Mouse (Mus musculus): ENCODE measurements at regions not wholly inside any gene's neighbourhood (a gene's known extent, or its start where the extent isn't known, plus 50 kb on each side); places are given as distances from the start of the nearest gene placed in this dataset.
A peak's percentile ranks its signal among the peaks of the same experiment; 100 is the strongest.

DNA sequence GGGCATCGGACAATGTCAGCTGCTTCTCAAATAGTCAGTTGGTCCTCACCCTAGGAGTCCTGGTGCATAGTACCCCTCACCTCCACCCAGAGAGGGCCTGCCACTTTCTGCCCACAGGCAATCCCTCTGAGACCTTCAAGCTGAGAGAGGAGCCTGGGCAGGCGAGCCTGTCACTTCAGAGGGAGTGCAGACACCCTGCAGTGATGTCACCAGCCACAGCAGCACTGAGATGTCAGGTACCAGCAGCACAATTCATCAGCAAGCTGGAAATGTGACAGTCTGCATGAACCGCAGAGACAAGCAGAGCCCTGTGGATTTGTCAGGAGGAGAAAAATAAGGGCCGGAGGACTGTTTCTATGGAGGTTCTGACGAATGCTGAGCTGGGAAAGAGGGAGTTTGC is 324.3 kb downstream of the Qk start:
- DNase-seq = no peak

DNA sequence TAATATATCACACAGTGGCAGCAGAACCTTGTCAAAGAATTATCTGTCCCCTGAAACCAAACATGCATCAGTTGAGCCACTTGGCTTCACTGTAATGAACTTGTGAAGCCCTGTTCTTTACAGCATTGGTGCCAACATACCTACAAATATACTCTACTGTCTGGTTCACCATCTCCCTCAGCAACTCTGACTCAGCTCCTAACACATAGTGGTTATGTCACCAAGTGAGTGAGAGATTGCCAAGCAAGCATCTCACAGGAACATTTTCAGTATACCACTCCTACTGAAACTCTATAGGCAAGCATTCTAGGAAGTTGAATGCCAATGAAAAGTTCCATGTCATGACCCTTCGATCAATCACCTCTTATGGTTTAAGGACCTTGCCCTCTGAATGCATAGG is 321.2 kb upstream of the Pabpc6 start:
- no peak for DNase-seq

DNA sequence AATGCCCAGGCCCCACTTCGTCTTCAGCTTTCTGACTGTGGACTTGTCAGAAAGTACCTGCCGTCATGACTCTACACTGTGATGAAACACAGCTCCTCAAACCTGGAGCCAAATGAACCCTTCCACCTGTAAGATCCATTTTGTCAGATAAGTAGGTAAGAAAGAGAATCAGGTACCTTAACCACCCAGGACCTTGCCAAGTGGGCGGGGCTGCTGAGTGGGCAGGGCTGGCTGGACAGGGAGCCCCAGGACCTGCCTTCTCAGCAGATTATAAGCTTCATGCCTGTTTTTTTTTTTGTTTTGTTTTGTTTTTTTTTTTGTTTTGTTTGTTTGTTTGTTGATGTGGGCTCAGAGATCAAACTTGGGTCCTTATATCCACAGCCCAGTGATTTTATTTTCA is 311.8 kb upstream of the Pabpc6 start:
- DNase-seq = no peak

DNA sequence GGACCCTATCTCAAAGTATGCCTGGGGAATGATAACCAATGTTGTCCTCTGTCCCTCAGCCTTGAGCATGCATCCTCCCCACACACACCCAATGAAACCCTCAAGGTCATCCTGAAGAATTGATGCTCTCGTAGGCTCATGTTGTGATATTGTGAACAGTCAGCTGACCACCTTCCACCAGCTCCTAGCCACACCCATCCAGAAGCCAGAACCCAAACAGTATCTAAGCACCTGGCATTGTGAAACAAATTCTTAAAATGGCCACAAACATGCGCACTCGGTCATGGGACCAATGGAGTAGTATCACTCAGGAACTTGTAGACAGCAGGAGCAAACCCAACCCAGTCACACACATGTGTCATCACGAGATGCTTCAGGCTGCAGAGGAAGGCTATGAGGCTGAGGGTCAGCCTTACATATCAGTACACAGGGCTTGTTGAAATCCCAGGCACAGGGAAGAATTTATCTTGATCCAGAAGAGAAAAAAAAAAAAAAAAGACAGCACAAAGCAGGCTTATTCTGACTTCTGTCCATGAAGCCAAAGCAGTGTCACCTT is 307.4 kb upstream of the Pabpc6 start:
- DNase-seq = no peak

DNA sequence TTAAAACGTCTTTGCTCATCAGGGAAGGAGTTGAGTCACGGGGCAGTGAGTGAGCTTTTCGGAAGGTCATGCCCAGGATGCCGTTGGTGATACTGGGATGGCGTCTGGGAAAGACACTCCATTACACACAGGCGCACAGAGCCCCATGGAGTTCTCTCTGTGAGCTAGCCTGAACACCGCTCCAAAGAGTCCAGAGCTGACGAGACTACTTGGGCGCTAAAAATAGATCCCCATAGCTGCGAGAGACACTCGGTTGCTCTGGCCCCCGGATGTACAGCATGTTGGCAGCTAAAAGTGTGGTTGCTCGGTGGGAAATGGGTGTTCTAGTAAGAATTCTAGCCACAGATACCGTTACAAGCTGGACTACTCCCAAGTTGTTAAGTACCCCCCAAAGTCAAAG is 306.5 kb upstream of the Pabpc6 start:
- peak; percentile 14 to 32 for DNase-seq

DNA sequence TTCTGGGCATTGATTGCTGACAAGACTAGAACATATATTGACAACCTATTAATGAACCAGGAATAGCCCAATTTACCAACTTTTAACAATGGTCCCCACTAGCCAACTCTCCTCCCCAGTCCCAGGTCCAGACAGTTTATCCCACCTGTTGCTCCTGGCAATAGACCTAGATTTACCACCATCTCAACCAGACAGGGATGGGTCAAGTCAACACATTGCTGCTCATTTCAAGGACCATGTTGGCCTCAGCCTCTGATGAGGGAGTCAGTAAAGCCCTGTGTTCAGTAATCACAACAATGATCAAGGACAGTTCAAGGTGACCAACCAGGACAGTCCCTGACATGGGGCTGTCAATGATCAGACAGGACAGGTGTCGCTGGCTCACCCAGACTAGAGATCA is 305.6 kb upstream of the Pabpc6 start:
- DNase-seq = no peak

DNA sequence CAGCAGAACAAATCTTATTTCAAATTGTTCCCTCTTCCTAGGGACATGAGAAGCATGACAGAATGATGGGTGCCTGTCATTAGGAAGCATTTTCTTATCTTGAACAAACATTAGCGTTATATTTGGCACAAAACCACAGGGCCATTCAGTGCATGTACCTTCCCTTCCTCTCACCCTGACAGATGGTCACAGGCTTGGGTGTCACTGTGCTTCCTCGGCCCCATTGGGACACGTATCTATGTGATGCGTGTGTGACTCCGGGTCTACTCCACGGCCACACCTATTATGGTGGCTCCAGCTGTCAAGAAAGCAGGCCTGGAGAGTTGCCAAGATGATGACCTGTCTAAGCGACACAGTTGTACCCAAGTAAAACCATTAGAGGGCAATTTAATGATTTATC is 298.5 kb upstream of the Pabpc6 start:
- peak; percentile 18 to 20 for DNase-seq

DNA sequence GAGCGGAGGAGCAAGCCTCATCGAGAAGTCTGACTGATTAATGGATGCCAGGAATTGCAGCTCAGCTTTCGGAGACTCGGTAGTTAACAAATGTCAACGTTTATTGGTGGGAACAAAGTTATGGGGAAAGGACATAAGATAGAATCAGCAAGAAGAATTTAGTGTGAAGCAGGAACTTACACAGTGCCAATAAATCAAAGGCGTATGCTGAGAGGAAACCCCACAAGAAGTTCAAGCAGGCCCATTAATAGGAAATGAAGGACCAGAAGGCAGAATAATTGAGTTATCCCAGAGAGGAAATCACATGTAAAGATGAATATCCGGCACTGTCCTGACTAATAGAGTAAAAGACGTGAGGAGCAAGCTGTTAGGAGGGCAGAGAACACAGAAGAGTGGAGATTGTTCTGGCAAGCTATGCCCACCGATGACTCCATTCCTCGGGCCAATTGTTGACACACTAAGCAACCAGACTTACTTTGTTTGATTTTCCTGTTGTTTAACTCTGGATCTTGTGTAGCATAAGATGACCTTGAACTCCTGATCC is 293.4 kb upstream of the Pabpc6 start:
- DNase-seq = no peak

DNA sequence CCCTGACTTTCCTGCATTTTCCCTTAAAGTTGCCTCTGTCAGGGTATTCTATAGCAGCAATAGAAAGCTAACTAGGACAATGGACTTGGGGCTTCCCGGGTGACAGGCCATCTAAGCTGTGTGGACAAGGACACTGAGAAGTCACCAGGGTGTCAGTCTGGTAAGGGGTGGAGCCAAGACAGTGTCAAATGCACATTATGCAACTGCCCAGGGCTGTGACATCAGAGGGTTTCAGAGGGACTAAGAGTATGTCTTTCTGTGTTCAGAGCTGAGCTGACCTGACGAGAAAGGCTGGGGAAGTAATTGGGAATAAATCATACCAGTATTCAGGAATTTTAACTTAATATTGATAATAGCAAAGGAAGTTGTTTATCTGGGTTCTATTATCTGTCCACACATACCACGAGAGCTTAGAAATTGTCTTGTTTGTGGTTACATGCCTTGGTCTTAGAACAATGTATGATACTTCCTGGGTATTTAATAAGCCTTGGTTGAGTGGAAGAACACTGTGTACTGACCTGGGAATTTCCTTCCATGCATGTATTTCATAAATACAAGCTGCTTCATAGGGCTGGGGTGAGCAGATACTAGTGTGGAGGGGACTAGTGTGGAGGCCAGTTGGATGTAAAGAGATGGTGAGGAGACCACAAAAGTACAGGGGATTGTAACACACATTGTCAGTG is 279.6 kb upstream of the Pabpc6 start:
- DNase-seq = peak in 1 of 2 experiments; percentile 33

DNA sequence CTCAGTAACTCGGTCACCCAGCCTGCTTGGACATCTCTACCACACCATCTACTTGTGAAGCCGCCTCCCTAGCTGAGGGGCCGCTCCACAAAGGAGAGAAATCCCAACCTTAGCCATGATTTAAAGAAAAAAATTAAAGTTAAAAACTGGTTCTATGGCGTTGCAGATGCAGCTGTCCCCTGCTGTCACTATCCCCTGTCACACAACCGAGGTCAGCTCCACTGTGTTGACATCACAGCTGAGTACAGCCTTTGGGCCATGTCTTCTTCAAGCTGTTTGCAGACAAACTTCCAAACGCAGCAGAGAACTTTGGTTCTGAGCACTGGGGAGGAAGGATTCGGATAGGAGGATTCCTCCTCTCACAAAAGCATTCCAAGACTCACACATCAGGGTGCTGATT is 278.1 kb upstream of the Pabpc6 start:
- no peak for DNase-seq

DNA sequence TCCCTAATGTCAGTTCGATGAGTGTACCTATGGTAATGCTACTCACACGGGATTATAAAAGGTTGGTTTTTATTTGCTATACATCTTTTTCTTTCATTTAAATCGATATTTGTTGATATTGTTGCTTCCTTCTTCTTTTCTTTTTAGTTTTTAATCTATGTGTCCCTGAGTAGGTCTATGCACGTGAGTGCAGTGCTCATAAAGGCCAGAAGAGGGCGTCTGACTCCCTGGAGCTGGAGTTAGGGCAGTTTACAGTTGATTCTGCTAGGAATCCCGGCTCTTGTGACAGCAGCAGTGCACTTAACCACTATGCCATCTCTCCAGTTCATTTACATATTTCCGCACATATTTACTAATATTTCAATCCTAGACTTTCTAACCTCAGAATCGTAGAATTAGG is 275.0 kb upstream of the Pabpc6 start:
- DNase-seq = no peak

DNA sequence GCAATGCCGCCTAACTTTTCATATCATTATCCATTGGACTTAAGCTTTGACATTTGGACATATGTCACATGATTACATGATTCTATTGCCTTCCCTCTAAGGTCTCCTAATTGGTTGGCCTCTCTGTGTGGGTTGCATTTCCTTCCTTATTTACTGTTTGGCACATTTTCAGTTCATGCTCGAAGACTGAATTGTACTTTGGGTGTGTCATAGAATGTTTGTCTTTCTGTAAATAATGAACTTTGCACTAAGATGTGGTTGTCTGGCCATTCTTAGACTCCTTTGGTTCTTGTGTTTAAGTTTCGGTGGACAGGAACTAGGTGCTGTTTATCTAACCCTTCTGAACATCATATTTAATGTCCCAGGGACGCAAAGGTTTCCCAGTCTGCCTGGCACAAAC is 272.7 kb upstream of the Pabpc6 start:
- DNase-seq = no peak

DNA sequence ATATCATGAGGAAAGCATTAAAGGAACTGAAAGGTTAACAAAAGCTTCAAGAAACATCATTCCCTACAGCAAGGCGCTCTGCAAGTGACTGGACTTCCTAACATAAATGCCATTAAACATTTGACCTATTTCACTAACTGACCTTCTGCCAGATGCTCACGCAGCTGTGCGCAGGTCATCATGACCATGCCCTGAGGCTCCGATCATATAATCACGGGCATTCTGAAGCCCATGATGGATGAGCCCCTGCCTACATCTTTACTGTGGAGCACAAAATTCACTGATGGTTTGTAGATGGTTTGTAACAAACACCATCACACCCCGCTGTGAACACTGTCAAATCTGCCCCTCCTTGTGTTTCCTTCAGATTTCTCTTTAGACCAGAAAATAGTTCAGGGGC is 270.1 kb upstream of the Pabpc6 start:
- DNase-seq = no peak

DNA sequence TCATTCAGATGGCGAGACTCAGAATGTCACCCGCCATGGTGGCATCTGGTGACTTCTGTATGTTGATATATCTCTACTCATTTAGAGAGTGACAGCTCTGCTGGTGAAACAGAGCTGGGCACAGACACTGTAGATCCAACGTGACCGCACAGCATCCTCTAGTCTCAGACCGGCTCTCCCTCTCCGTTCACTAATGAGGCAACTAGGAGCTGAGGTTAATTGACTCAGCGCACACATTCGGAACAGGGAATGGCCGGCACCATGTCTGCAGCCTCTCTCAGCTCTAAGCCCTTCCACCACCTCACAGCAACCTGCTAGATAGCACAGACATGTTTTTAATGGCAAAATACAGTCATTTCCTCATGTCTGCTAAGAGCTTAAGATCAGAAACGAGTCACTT is 268.9 kb upstream of the Pabpc6 start:
- DNase-seq = no peak

DNA sequence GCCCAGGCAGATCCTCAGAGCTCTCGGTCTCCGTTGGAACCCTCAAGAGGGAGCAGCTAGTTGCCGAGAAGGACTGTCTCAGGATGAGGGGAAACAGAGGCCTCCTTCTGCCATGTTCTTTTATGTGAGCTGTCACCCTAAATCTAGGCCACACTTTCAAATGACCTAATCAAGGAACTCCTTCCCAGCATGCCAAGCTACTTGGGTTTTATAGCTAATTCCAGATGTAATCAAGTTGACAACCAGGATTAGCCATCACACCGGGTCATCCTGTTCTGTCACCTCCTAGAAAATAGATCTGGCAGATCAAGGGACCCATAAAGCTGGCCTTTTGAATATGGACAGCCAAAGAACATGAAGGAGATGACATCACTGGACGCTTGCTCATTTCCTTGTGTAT is 267.7 kb upstream of the Pabpc6 start:
- no peak for DNase-seq

DNA sequence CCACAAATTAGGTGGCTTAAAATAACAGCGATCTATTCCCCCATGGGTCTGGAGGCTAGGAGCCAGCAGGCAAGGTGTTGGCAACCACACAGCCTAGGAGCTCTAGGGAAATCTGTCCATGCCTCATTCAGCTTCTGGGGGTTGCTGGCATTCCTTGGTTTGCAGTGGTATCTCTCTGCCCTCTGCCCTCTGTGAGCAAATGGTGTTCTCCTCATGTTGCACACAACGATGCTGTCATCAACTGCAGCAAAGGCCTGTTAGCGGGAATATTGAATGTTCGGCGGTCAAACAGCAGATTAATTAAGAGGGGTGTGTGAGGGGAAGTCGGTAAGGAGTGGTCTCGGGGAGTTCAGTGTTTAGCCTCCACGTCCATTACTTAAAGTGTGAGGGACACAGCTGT is 262.7 kb upstream of the Pabpc6 start:
- no peak for DNase-seq

DNA sequence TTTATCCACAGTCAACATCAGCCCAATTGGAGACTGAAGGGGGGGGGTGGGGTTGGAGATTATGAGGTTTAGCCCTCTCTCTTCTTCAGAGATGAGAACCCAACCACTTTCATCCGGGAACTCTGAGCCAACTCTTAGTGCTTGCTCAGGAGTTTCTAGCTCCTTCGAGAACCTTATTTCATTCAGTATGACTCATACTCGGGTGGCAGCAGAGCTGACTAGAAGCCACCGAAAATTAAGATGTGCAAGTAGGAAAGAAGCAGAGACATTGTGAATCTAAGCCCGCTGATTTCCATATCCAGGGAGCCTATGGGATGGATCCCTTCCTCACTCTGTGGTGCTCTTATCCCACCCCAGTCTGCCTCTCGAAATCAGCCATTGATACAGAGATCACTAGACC is 262.0 kb upstream of the Pabpc6 start:
- no peak for DNase-seq

DNA sequence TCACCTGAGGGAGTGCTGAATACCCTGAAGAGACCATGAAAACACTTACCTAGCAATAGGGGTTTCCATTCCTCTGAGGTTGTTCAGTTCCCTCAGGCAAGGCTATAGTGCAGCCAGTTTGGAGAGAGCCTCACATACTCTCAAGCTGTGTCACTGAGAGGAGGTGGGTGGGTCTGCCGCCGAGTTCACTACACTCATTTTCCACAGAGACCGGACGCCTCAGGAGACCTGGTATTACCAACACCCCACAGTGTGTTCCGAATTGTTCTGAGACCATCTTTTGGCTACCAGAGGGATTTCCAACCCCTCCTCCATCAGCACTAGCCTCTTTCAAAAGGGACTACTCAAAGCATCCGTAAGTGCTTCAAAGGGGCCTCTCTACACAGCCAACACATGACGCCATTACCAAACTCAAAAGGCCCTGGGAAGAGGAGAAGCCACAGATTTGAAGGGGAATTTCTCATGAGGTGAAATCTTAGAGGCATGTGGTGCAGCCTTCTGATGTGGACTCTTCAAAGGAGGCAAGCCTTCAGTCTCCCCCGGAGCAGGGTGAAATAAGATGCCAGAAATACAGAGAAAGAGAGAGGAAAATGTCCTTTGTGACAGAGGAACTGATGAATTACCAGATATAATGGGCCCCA is 260.1 kb upstream of the Pabpc6 start:
- no peak for DNase-seq

DNA sequence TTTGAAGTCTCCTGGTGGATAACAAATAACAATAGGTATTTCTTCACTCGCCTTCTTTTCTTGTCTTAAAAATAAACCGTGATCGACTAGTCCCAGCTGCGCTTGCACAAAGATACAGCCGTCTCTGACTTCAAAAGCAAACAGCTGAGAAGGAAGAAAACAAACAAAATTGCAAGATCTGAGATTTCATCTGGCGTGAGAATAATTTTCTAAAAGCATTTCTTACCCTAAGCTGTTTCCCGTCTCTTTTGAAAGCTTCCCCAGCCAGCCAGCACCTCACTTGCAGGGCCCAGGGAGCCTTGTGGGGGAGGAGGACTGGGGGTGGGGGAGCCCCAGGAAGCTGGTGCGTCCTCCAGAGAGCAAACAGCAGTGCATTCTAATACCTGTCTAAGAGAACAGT is 258.2 kb upstream of the Pabpc6 start:
- no peak for DNase-seq

DNA sequence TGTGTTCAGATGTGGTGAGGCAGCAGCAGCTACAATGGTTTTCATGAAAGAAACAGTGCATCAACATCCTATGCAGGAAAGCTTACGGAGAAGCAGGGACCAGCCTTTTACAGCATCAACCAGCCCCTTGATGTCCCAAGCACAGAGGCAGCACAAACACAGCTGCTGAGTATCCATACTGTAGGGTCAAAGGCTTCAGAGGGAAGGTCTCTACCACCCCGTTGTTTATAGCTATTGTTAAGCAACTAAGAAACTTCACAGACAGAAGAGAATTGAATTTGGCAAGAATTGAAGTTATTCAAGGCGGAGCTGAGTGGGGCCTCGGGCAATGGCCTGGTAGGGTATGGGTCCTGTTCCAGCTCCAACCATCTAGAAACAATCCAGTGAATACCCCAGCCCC is 256.8 kb upstream of the Pabpc6 start:
- DNase-seq = no peak

DNA sequence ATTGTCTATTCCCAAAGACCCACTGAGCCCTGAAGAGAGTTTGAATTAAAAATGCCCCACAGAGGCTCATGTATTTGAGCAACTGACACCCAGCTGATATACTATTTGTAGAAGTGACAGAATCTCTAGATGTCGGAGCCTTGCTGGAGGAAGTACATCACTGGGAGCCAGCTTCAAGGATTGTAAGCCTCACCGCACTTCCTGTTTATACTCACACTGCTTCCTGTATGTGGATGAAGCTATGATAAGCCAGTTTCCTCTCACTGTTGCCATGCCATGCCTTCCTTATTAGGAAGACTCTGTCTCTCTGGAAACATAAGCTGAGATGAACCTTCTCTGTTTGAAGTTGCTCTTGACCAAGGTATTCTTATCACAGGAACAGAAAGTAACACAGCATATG is 251.8 kb upstream of the Pabpc6 start:
- DNase-seq = peak in 1 of 2 experiments; percentile 42

DNA sequence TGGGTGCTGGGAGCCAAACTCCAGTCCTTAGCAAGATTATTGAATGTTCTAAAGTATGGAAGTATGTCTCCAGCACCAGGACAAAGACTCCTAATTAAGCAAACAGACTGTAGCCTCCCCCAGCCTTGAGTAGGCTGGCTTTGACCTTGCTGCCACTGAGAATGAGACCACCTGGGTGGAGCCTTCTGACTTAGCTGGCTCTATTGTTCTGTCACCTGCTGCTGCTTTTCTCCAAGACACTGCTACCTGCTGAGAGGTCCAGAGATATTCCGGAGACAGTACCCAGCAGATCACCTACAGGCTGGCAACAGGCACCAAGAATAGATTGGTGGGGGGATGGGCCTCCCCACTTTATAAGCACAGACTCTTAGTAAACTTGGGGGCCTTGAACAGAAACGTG is 247.5 kb upstream of the Pabpc6 start:
- DNase-seq = no peak

DNA sequence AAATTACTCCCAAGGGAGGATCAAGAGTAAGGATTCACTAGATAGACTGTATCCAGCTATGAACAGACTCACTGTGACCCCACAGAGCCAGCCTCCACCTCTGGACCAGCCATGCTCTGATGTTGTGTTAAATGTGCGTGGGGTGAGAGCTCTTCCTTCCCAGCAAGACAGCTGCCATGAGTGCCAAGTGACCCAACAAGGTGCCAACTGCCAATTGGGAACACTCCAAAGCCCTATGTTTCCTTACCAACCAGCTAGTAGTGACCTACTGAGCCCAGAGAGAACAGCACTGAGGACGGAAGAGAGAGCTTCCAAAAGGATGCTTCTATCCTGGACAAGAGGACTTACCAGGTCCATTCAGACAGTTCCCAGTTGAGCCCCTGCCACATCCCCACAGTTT is 241.3 kb upstream of the Pabpc6 start:
- peak in 1 of 2 experiments; percentile 19 for DNase-seq

DNA sequence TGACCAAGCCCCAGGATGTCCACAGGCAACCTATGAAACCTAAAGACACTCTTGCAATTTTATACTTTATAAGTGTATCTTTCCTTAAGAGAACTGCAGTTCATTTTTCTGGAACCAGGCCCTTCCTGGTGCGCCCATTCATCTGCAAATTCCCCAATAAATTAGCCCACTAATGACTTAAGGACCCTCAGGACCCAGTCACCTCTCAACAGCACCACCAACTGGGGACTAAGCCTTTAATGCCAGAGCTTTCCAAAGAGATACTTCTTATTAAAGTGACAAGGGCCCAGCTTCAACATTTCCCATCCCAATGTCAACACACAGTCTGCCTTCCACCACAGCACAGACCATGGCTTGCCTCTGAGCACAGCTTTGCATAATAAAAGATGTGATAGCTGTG is 237.6 kb upstream of the Pabpc6 start:
- no peak for DNase-seq
